Mouse (Mus musculus) thymus, adult 2 months (tissue): ENCODE data around the gene Serpini2. TPM values are rescaled to one million over a fixed set of nuclear protein-coding genes. Genes with fewer than 3 reads are reported as not detected.
"Not testable (repeated sequence)": the region's sequence is repeated elsewhere in the genome, so short reads cannot be mapped to it uniquely, and the experiment has no call there.

ENCODE experiments used
- DNase-seq: peaks from one replicate; pipeline ENCODE4 v3.0.0; 2021
- H3K27ac ChIP-seq: fragments of 200-500 bp; 2 replicates; pipeline ENCODE4 v1.5.1; 2012; ENCODE audit warnings: low read length, control low read depth; ENCODE audit not compliant: control insufficient read depth, insufficient read depth
- H3K27me3 ChIP-seq: fragments of 200-500 bp; 2 replicates; pipeline ENCODE4 v1.6.1; 2012; ENCODE audit warnings: mild to moderate bottlenecking, low read length, moderate library complexity, mixed read lengths; ENCODE audit not compliant: control insufficient read depth, insufficient read depth
- H3K36me3 ChIP-seq: fragments of 200-500 bp; 2 replicates; pipeline ENCODE4 v1.6.1; 2012; ENCODE audit warnings: mild to moderate bottlenecking, low read length, moderate library complexity; ENCODE audit not compliant: control insufficient read depth, insufficient read depth
- H3K4me1 ChIP-seq: fragments of 200-500 bp; replicated peaks from 2 replicates; pipeline ENCODE4 v1.6.1; 2012; ENCODE audit warnings: low read length; ENCODE audit not compliant: control insufficient read depth, insufficient read depth
- H3K4me3 ChIP-seq: fragments of 200-500 bp; 2 replicates; pipeline ENCODE4 v1.5.1; 2012; ENCODE audit warnings: mild to moderate bottlenecking, low read length, control low read depth, moderate library complexity; ENCODE audit not compliant: control insufficient read depth, insufficient read depth
- CTCF ChIP-seq: fragments of 200-500 bp; IDR thresholded peaks from 2 replicates; pipeline ENCODE4 v1.5.1; 2012; ENCODE audit warnings: mild to moderate bottlenecking, control low read depth, low read length, moderate library complexity, borderline replicate concordance; ENCODE audit not compliant: control insufficient read depth, poor library complexity, insufficient read depth; ENCODE audit errors: extremely low read depth
- POLR2A ChIP-seq: fragments of 200-500 bp; IDR thresholded peaks from 2 replicates; pipeline ENCODE4 v1.6.1; 2012; ENCODE audit warnings: mild to moderate bottlenecking, low read length, control low read depth, moderate library complexity; ENCODE audit not compliant: control insufficient read depth, poor library complexity, insufficient read depth; ENCODE audit errors: extremely low read depth
- WGBS: fragments of 180-500 bp; shearing (Covaris S2); methylation state at CpG from one replicate; pipeline ENCODE4 v1.1.7; 2018; 5-methylcytosine and 5-hydroxymethylcytosine counted together
- polyA plus RNA-seq: library from polyadenylated mRNA; depleted of rRNA; stranded (reverse); fragments of >200 nt; gene quantifications from 2 replicates; pipeline ENCODE4 v1.2.3, GENCODE M21; 2012; rRNA removed

Serpini2 gene
- polyA plus RNA-seq = not detected in 2 replicates

DNA sequence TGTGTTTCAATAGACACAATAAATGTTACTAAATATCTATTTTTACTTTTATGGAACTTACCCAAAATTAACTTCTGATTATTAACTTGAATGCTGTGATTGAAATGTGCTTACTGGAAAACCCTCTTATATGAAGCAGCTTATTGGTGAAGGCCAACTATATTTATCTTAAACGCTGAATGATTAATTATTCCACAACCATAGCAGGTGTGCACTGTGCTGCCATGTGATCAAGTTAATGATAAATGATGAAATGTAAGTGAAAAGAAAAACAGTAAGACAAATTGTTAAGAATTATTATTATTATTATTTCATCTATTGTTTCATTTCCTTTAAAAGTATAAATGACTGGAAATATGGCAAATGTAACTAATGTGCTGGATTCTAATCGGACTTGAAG is at the start of gene Serpini2:
Gene Serpini2, minus strand, starts transcription at position 101 of the 400 bp plus-strand sequence.
- Histone ChIP-seq H3K4me3 (no peak within 1 kb of the TSS), H3K36me3 (no peaks in the 10 kb centered on the region), H3K4me1 (no peaks in the 10 kb centered on the region), H3K27me3 (no peaks in the 10 kb centered on the region), H3K27ac (no peak within 1 kb of the TSS)
- WGBS = 92% methylated on average over 2 of the region's 2 CpGs
- TF ChIP-seq POLR2A (no peak), CTCF (no peak)
- DNase-seq = no peak

GRCm38 (mm10) chr3:75308861-75309260 is 39.0 kb upstream of the Serpini2 start:
- Histone ChIP-seq H3K27ac (no peak overlapping the region), H3K4me3 (no peak overlapping the region), H3K4me1 (no peaks in the 10 kb centered on the region), H3K27me3 (no peaks in the 10 kb centered on the region), H3K36me3 (no peaks in the 10 kb centered on the region)
- WGBS = 94% methylated on average over 4 of the region's 4 CpGs
- no peak for DNase-seq
- no peak for TF ChIP-seq POLR2A

GRCm38 (mm10) chr3:75308228-75308627 is 38.4 kb upstream of the Serpini2 start:
- WGBS = 41% methylated on average over 3 of the region's 3 CpGs
- H3K4me3 ChIP-seq = no peak overlapping the region
- no peaks in the 10 kb centered on the region for H3K27me3 ChIP-seq
- no peaks in the 10 kb centered on the region for H3K36me3 ChIP-seq
- H3K27ac ChIP-seq = no peak overlapping the region
- DNase-seq = no peak
- no peak for TF ChIP-seq CTCF
- no peak for TF ChIP-seq POLR2A
- no peaks in the 10 kb centered on the region for H3K4me1 ChIP-seq

DNA sequence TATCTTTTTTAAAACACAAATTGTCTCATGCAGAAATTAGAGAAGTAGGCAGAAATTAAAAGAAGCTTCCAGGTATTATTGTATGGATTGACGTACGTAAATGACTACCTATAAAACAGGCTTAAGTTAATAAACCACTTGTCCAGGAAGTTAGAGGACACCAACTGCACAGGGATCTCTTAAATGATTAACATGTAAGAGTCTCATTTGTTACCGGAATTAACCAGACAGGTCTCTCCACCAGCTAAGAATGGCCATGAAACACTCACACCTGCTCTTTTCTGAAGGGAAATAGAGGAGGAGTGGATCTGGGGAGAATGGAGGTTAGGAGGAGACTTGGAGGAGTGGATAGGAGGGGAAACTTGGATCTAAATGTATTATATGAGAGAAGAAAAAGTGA is 35.7 kb upstream of the Serpini2 start:
- H3K4me1 ChIP-seq = no peaks in the 10 kb centered on the region
- no peak overlapping the region for H3K4me3 ChIP-seq
- no peak overlapping the region for H3K27ac ChIP-seq
- DNase-seq = no peak
- WGBS = 95% methylated on average over 3 of the region's 3 CpGs
- no peak for TF ChIP-seq POLR2A
- TF ChIP-seq CTCF = no peak
- no peaks in the 10 kb centered on the region for H3K36me3 ChIP-seq
- no peaks in the 10 kb centered on the region for H3K27me3 ChIP-seq

DNA sequence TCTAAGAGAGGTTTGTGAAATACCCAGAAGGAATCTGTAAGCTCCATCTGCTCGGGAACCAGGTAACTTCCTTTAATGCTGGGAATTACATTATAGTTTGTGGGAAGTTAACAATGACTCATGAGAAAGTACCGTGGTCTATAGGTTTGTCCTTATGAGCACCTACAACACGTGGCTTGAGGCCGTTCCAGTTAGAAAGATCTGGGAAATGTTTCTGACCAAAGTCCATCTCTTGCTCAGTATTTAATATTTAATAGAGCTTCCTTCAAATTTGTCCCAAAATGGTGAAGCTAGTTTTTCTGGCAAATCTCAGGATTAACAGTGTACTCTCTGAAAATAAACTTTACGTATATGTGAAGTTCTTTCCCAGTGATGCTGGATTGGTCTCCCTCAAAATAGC is 34.7 kb upstream of the Serpini2 start:
- H3K4me3 ChIP-seq = no peak overlapping the region
- no peaks in the 10 kb centered on the region for H3K27me3 ChIP-seq
- no peaks in the 10 kb centered on the region for H3K4me1 ChIP-seq
- TF ChIP-seq POLR2A (no peak), CTCF (no peak)
- WGBS = 93% methylated on average over 5 of the region's 5 CpGs
- no peak overlapping the region for H3K27ac ChIP-seq
- no peaks in the 10 kb centered on the region for H3K36me3 ChIP-seq
- no peak for DNase-seq

DNA sequence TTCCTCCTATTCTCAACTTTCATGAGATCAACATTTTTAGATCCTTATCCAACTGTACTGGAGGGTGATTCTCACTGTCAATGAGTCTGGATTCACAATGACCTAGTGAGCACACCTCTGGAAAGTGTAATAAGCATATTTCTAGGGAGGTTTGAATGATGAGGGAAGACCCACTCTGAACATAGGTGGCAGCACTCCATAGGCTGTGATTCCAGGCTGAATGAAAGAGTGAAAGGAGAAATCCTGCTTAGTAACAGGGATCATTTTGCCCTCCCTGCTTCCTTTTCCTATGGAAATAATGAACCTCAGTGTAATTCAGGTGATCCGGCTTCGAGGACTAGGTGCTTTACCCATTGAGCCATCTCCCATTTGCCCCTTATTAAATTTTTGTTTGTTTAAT is 31.2 kb upstream of the Serpini2 start:
- Histone ChIP-seq H3K4me3 (no peak overlapping the region), H3K4me1 (no peaks in the 10 kb centered on the region), H3K27me3 (no peaks in the 10 kb centered on the region), H3K36me3 (no peaks in the 10 kb centered on the region), H3K27ac (no peak overlapping the region)
- no peak for DNase-seq
- TF ChIP-seq CTCF = no peak
- TF ChIP-seq POLR2A = no peak
- WGBS = 94% methylated on average over 2 of the region's 2 CpGs

- DNase-seq, H3K36me3 ChIP-seq, H3K4me3 ChIP-seq, H3K27ac ChIP-seq, H3K27me3 ChIP-seq, H3K4me1 ChIP-seq: not testable (repeated sequence)
- 89% methylated on average over 1 of the region's 1 CpGs for WGBS
These were observed 29.6 kb upstream of the Serpini2 start for GRCm38 (mm10) chr3:75299464-75299863.

- 35% methylated on average over 3 of the region's 3 CpGs for WGBS
- no peak overlapping the region for H3K4me3 ChIP-seq
- H3K4me1 ChIP-seq = no peaks in the 10 kb centered on the region
- TF ChIP-seq POLR2A = no peak
- no peak for TF ChIP-seq CTCF
- H3K36me3 ChIP-seq = no peaks in the 10 kb centered on the region
- no peak for DNase-seq
- no peaks in the 10 kb centered on the region for H3K27me3 ChIP-seq
- H3K27ac ChIP-seq = no peak overlapping the region
These were observed 27.9 kb upstream of the Serpini2 start for GRCm38 (mm10) chr3:75297758-75298111.
